Mouse (Mus musculus) left cerebral cortex, postnatal 4 days (tissue): ENCODE results near the gene Hnf4a. TPM values are rescaled to one million over a fixed set of nuclear protein-coding genes. Genes with fewer than 3 reads are reported as not detected.
"Not testable (repeated sequence)": the region's sequence is repeated elsewhere in the genome, so short reads cannot be mapped to it uniquely, and the experiment has no call there.

Source experiments
- DNase-seq: peaks from one replicate; pipeline ENCODE4 v3.0.0-alpha.2; 2022
- intact Hi-C: fragments of 180-260 bp; cut with DNase I; formaldehyde crosslinking; loops from one replicate; pipeline ENCODE4 v1.15.1; 2025
- total RNA-seq, 2 experiments: library from RNA; stranded (reverse); gene quantifications; 2 replicates each; pipeline ENCODE4 v1.2.3; 2021

Hnf4a gene
- not detected for total RNA-seq

GRCm38 (mm10) chr2:163506300-163507004, at the start of gene Hnf4a:
Gene Hnf4a, plus strand, starts transcription at chr2:163506808.
- no peak for DNase-seq
- intact Hi-C loops, result no loop called here

- DNase-seq, result peak; percentile 36
- intact Hi-C loops, result no loop called here
Measured at GRCm38 (mm10) chr2:163458539-163459265, 47.9 kb upstream of the Hnf4a start.

GRCm38 (mm10) chr2:163459380-163459779, 47.2 kb upstream of the Hnf4a start:
- no peak for DNase-seq
- intact Hi-C loops, result no loop called here

DNA sequence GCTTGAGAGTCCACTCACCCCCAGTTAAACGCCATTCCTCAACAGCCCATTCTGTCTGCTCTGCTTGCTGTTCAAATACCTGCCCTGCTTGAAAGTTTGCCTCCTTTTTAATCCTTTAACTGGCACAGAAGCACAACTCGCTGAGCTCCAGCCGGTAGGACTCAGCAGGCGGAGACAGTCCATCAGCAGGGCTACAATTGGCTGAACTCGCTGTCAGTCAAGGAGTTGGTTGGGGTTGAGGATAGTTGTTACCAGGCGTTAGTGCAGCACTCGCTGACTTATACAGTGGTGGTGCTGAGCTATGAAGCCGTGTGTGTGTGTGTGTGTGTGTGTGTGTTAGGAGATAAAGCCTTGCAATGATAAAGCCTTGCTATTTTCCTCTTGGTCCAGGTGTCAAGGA, 46.0 kb upstream of the Hnf4a start:
- intact Hi-C loops, result no loop called here

DNA sequence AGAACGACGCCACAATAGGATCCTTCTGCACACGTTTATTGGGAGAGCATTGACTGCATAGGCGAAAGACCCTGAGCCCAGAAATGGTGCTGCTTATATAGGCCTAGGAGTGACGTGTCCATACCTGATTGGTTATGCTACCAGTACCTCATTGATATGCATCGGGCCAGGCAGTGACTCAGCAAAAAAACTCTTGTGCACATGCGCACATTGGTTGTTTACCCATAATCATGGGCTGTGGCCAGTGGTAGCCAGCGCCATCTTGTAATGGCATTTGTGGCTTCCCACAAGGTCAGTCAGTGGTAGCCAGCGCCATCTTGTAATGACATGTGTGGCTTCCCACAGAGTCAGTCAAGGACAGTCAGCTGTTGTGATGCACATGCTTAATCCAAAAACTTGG, 45.3 kb upstream of the Hnf4a start:
- intact Hi-C loops, DNase-seq: not testable (repeated sequence)

More for the DNA sequence above, 46.0 kb upstream of the Hnf4a start:
- DNase-seq, result no peak

- DNase-seq, result no peak
- intact Hi-C loops, result no loop called here
Measured at GRCm38 (mm10) chr2:163462386-163462785, 44.2 kb upstream of the Hnf4a start.

- no peak for DNase-seq
- intact Hi-C loops, result no loop called here
Measured at GRCm38 (mm10) chr2:163462801-163463200, 43.8 kb upstream of the Hnf4a start.

GRCm38 (mm10) chr2:163463251-163463769, 43.3 kb upstream of the Hnf4a start:
- intact Hi-C loops, result no loop called here
- DNase-seq, result no peak

GRCm38 (mm10) chr2:163463998-163464397, 42.6 kb upstream of the Hnf4a start:
- DNase-seq, result no peak
- intact Hi-C loops, result no loop called here

- no peak for DNase-seq
- intact Hi-C loops, result no loop called here
Measured at GRCm38 (mm10) chr2:163464562-163464961, 42.0 kb upstream of the Hnf4a start.

- intact Hi-C loops, result no loop called here
- DNase-seq, result no peak
Measured at GRCm38 (mm10) chr2:163466771-163467170, 39.8 kb upstream of the Hnf4a start.

- DNase-seq, result no peak
- intact Hi-C loops, result no loop called here
Measured at GRCm38 (mm10) chr2:163467585-163467984, 39.0 kb upstream of the Hnf4a start.

DNA sequence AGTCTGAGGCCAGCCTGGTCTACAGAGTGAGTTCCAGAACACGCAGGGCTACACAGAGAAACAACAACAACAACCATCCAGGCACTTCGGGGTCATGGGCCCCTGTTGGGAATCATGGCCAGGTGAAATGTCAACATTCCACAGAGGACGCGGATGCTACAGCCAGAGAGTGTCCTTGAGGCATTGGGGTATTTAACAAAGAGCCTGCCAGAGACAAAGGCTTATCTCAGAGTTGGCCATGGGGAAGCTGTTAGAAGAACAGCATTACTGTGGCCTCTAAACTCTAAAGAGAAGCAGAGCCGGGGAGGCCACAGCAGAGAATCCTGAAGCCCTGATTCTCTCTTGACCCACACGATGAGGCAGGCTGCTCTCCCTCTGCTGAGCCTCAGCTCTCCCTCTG, 37.7 kb upstream of the Hnf4a start:
- intact Hi-C loops, result no loop called here
- DNase-seq, result no peak

DNA sequence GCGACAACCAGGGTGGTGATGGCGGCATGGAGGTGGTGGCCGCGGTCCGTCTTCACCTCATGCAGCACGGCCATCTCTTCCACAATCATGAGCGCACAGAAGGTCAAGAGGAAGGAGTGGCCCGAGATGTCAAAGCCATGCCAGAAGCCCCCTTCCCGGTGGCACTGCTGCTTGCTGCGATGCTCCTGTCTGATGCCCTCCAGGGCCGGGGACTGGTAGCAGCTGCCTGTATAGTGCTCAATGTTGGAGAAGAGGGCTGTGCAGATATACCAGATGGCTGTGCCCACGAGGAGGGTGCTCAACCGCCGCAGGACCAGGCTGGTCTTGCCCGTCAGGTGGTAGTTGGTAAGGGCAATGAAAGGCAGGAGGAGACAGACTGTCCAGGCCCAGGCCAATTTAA, 36.9 kb upstream of the Hnf4a start:
- intact Hi-C loops, result no loop called here
- DNase-seq, result no peak

GRCm38 (mm10) chr2:163471136-163471535, 35.5 kb upstream of the Hnf4a start:
- DNase-seq, result no peak
- intact Hi-C loops, result no loop called here

GRCm38 (mm10) chr2:163471710-163472465, 34.7 kb upstream of the Hnf4a start:
- intact Hi-C loops, result no loop called here
- DNase-seq, result no peak

GRCm38 (mm10) chr2:163472466-163472851, 34.1 kb upstream of the Hnf4a start, which contains the start of gene Fitm2:
Gene Fitm2, minus strand, starts transcription at chr2:163472629.
- peak; percentile 96 for DNase-seq
- intact Hi-C loops, result no loop called here

DNA sequence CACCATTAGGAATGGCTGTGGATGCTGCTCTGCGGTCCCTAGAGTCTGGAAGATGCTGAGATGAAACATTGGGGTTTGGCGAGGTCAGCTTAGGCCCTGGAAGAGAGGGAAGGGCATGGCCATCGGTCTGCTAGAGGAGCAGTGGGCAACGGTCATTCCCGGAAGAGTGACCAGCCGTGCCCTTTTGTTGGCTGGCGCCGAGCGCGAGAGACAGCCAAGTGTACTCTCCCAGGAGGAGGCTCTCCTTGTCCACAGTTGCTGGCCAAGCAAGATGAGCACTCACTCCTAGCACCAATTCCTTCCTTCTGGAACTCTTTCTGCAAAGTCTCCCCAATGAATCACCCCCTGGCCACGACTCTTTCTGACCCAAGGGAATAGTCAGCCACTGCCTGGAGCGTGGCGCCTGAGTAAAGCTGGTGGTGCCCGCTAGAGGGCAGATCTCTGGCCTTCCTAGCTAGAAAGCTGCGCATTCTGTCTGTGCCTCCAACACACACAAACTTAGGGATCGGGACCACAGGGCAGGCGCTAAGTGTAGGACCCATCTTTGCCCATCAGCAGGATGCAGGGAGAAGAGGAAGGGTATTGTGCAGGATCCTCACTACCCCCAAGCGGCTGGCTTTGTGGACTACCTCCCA, 26.3 kb upstream of the Hnf4a start:
- intact Hi-C loops, result no loop called here
- DNase-seq, result no peak

DNA sequence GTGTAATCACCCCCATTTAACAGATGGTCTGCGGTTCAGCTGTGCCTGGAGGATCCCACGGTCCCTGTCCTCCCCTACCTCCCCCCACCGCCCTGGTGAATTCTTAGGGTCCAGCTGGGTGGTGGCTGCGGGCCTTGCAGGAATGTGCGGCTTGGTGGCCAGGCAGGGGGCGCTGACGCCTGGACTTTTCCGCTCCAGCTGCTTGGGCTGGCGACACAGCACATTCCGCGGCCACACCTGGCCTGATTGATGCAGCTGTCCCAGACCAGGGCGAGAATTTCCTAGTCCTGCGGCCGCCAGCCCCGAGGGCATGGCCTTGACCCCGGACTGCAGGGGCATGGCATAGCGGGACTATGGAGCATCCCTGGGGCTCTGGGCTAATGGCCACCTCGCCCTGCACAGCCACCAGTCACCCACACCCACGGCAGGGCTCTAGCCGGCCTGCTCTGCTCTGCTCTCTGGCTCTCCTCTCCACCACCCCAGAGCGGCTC, 25.0 kb upstream of the Hnf4a start:
- DNase-seq, result peak; percentile 20
- intact Hi-C loops, result no loop called here

GRCm38 (mm10) chr2:163487360-163487759, 19.2 kb upstream of the Hnf4a start:
- no peak for DNase-seq
- intact Hi-C loops, result no loop called here
